Mouse (Mus musculus): ENCODE data around the gene 2300009A05Rik.

2300009A05Rik gene

DNA sequence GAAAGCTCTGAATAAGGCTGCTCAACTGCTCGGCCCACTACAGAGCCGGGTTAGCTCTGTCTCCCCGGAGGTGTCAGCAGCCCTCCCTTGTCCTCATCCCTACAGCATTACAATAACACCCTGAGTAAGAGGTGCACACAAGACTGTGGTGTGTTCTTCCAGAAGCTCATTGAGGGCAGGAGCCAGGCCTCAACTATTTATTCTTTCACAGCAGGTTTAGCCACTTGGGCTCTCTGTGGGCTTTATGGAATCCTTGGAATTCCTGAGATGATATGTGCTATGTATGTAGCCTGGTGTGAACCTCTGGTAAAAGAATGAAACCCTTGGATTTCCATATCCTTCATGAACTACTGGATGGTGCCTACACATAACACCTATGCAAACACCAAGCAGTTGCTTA is 49.8 kb downstream of the 2300009A05Rik start:
- no peak for DNase-seq (ENCODE audit: inconsistent age in 2 of 2, low spot score in 1 of 2)

GRCm38 (mm10) chr9:63348146-63348545 is 50.9 kb downstream of the 2300009A05Rik start:
- DNase-seq (ENCODE audit: inconsistent age in 2 of 2, low spot score in 1 of 2), result no peak

DNA sequence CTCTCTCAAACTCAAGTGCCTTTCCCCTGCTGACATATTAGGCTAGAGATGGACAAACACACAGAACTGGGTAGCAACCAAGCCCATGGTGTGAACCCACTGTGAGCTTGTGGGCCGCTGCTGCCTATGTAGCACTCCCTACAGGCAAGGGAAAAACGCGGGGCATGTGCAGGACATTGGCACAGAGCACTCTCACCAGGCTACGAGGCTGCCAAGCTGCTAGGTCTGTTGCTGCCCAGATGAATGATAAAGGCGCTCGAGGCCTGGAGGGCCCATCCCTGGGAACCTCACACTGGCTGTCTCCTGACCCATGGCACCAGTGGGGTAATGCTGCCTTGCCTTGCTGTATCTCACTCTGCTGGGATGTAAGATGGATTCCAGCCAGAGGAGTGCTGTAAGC is 53.0 kb downstream of the 2300009A05Rik start:
- no peak for DNase-seq (ENCODE audit: inconsistent age in 2 of 2, low spot score in 1 of 2)
